Mouse (Mus musculus) heart, embryonic 10.5 days (tissue): ENCODE results near the gene Gm20388. TPM values are rescaled to one million over a fixed set of nuclear protein-coding genes. Genes with fewer than 3 reads are reported as not detected.

ENCODE experiments used
- DNase-seq: peaks from one replicate; pipeline ENCODE4 v3.0.0-alpha.2; 2017; ENCODE audit warnings: low spot score
- H3K27ac ChIP-seq: fragments of 300-500 bp; sonication (generic); 2 replicates; pipeline ENCODE4 v1.5.1; 2016; ENCODE audit warnings: mild to moderate bottlenecking
- H3K27me3 ChIP-seq: fragments of 300-500 bp; sonication (generic); 2 replicates; pipeline ENCODE4 v1.6.1; 2016; ENCODE audit warnings: mild to moderate bottlenecking; ENCODE audit not compliant: poor library complexity, insufficient read depth, severe bottlenecking
- H3K36me3 ChIP-seq: fragments of 300-500 bp; sonication (generic); 2 replicates; pipeline ENCODE4 v1.6.1; 2016; ENCODE audit warnings: mild to moderate bottlenecking, moderate library complexity
- H3K4me1 ChIP-seq: fragments of 300-500 bp; sonication (generic); 2 replicates; pipeline ENCODE4 v1.6.1; 2016; ENCODE audit warnings: mild to moderate bottlenecking
- H3K4me3 ChIP-seq: fragments of 300-500 bp; sonication (generic); 2 replicates; pipeline ENCODE4 v1.5.1; 2016; ENCODE audit warnings: mild to moderate bottlenecking, moderate library complexity
- H3K9me3 ChIP-seq: fragments of 300-500 bp; sonication (generic); 2 replicates; pipeline ENCODE4 v1.6.1; 2016; ENCODE audit warnings: mild to moderate bottlenecking, moderate library complexity
- WGBS: fragments of 180-500 bp; shearing (Covaris S2); methylation state at CpG from one replicate; pipeline ENCODE4 v1.1.7; 2016; 5-methylcytosine and 5-hydroxymethylcytosine counted together
- polyA plus RNA-seq: library from polyadenylated mRNA; unstranded; fragments of >200 nt; fragmentation: Nextera tagmentation; extraction: Ambion mirVana; gene quantifications from 2 replicates; pipeline ENCODE4 v1.2.1, GENCODE M21; 2016

Gm20388 gene
- polyA plus RNA-seq, 1 experiment from 2014 or later = 4.5 TPM

DNA sequence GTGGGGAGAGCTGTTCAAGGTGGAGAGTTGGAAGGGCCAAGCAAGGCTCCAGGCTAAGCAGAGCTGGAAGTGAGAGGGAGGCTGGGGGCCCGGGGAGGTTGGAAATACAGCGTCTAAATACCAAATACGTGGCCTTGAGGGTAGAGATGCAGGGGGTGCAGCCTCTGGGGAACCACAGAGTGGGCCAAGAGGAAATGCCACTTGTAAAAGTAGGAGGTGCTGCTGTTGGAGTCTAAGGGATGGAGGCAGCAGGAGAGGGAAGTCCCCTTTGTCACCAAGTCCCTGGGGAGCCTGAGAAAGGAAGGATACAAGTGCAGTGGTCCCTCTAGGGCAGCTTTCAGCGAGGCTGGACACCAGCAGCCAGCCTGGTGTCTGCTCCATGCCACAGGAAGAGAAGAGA, 615.9 kb downstream of the Gm20388 start:
- Histone ChIP-seq H3K4me1 (peaks cover 90% of the 10 kb centered on the region), H3K9me3 (no peaks in the 10 kb centered on the region), H3K27me3 (peaks cover 5% of the 10 kb centered on the region; the same call in 1 of the 2 replicates), H3K36me3 (peaks cover 4% of the 10 kb centered on the region; the same call in 1 of the 2 replicates), H3K27ac (peak overlapping the region; percentile 86), H3K4me3 (peak overlapping the region; percentile 10; the same call in 1 of the 2 replicates)
- no peak for DNase-seq
- 28% methylated on average over 4 of the region's 4 CpGs for WGBS

DNA sequence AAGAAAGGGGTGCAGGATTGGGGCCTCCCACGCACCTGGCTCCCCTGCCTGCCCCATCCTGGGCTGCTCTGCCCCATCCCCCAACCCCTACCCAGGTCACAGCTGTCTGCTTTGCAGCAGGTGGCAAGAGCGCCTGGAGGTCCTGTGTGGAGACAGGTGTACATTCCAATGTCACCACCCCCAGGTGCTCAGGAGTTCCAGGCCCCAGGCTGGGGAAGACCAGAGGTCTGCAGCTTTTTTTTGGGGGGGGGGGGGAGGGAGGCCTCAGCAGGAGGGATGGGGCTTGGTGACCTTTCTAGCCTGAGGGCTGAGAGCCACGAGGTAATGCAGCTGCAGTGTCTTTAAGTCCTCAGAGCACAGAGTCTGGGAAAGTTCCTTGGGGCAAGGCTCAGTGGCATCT, 617.7 kb downstream of the Gm20388 start:
- Histone ChIP-seq H3K4me1 (peaks cover 95% of the 10 kb centered on the region), H3K27me3 (peaks cover 3% of the 10 kb centered on the region; the same call in 1 of the 2 replicates), H3K9me3 (no peaks in the 10 kb centered on the region), H3K36me3 (no peaks in the 10 kb centered on the region), H3K27ac (peak overlapping the region; percentile 86), H3K4me3 (peak overlapping the region; percentile 15; the same call in 1 of the 2 replicates)
- no peak for DNase-seq
- 25% methylated on average over 3 of the region's 3 CpGs for WGBS

DNA sequence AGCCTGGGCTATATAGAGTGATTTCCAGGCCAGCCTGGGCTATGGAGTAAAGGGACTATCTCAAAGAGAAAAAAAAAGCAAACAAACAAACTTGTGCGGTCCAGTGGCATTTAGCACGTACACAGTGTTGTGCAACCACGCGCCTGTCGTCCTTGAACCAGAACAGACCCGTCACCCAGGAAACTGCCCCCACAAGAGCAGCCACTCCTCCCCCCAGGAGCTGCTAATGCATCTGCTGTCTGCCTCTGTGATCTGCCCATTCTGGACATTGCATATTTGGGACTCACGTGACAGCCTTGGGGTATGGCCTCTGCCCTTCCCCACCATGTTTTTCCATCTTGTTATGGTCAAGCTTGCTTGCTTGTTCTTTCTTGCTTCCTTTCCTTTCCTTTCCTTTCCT, 618.6 kb downstream of the Gm20388 start:
- peaks cover 95% of the 10 kb centered on the region for H3K4me1 ChIP-seq
- 61% methylated on average over 7 of the region's 7 CpGs for whole genome bisulfite sequencing
- no peaks in the 10 kb centered on the region for H3K36me3 ChIP-seq
- H3K4me3 ChIP-seq = no peak overlapping the region
- no peaks in the 10 kb centered on the region for H3K9me3 ChIP-seq
- no peak for DNase-seq
- peaks cover 8% of the 10 kb centered on the region; the same call in 1 of the 2 replicates for H3K27me3 ChIP-seq
- peak overlapping the region; percentile 86; the same call in 1 of the 2 replicates for H3K27ac ChIP-seq

- no peak for DNase-seq
- Histone ChIP-seq H3K36me3 (no peaks in the 10 kb centered on the region), H3K4me3 (0 out of 2 replicates have a peak overlapping the region, but pooled peaks have one; percentile 0), H3K27ac (peak overlapping the region; percentile 85), H3K4me1 (peaks cover 95% of the 10 kb centered on the region), H3K9me3 (no peaks in the 10 kb centered on the region), H3K27me3 (peaks cover 14% of the 10 kb centered on the region; the same call in 1 of the 2 replicates)
- WGBS = 43% methylated on average over 16 of the region's 16 CpGs
Observed at GRCm38 (mm10) chr8:120530954-120531656, 620.5 kb downstream of the Gm20388 start.

DNA sequence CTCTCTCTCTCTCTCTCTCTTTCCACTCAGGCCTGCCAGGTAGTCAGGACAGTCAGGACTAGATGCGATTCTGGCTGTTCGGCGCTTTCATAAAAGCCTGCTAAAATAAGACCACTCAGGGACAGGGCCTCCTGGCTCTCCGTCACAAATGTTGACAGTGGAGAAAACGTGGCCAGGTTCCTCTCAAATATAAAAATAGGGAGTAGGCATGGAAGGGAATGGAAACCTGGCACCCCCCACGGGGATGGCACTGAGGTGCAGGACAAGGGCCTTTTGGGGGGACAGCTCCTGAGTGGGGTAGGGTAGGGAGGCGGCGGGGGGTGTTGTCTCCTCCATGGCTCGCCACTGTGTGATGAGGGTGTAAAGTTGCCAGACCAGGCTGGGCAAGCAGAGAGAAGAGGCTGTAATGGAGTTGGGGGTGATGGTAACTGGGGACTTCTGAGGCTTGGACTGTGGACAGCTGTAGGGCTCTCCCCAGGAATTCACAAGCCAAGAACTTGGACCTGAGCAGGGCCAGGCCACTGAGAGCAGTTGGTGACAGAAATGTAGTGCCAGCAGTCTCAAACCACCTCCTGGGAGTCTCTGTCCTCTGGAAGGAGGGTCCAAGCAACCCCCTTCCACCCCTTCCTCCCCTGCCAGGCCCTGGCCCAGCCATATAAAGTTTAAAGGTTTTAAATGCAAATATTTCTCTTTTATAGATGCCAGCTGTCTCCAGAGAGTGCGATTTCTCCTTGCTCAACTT, 621.3 kb downstream of the Gm20388 start:
- no peaks in the 10 kb centered on the region for H3K36me3 ChIP-seq
- peaks cover 95% of the 10 kb centered on the region for H3K4me1 ChIP-seq
- H3K27me3 ChIP-seq = peaks cover 14% of the 10 kb centered on the region; the same call in 1 of the 2 replicates
- DNase-seq = no peak
- H3K9me3 ChIP-seq = no peaks in the 10 kb centered on the region
- 38% methylated on average over 10 of the region's 10 CpGs for whole genome bisulfite sequencing
- peak overlapping the region; percentile 85 for H3K27ac ChIP-seq
- H3K4me3 ChIP-seq = peak overlapping the region; percentile 0; the same call in 1 of the 2 replicates

DNA sequence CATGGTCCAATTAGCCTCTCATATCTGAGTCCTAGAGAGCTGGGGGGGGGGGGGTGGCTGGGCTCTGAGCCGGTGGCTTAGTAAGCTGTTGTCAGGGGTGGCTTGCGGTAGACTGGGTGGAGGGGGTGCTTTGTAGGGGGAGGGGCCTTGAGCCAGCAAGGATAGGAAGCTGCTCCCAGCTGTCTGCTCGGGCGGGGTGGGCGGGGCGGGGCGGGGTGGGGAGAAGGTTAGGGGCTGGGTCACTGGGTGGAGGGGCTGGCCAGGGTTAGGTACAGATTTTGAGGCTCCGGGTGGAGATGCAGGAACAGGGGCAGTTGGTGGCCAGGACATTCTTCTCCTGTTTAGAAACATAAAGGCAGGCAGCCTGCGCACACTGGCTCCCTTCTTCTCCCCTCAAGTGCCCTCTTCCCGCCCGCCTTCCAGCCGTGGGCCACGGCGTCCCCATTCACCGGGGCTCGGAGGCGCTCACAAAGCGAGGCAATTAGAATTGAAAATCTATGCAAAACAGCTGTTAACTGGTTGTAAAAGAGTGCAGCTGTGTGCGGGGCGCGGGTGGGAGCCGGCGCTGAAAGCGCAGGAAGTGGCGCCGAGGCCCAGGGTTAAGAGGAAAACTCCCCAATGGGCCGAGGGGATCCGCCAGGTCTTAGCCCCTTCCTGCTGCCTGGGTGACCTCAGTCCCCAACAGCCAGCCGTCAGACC, 622.0 kb downstream of the Gm20388 start:
- Histone ChIP-seq H3K36me3 (no peaks in the 10 kb centered on the region), H3K27me3 (peaks cover 14% of the 10 kb centered on the region; the same call in 1 of the 2 replicates), H3K4me3 (peak overlapping the region; percentile 41), H3K27ac (peak overlapping the region; percentile 85), H3K4me1 (peaks cover 95% of the 10 kb centered on the region), H3K9me3 (no peaks in the 10 kb centered on the region)
- no peak for DNase-seq
- 3% methylated on average over 29 of the region's 29 CpGs for WGBS

DNA sequence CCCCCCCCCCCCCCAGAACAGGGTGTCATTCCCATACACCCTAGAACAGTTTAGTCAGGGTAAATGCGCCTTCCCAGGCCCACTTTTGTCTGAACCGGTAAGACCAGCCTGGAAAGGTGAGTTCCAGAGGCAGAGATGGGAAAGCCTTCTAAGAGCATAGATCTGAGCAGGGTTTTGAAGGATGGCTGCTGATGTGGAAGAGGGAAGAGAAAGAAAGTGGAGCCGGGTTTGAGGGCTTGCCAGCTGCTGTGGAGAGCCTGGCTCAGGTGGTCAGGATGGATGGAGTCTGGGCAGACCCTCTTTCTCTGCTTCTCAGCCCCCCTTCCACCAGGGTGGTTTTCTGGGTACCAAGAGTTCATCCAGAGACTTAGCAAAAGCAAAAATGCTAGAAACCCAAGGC, 622.7 kb downstream of the Gm20388 start:
- Histone ChIP-seq H3K27me3 (peaks cover 14% of the 10 kb centered on the region; the same call in 1 of the 2 replicates), H3K27ac (peak overlapping the region; percentile 85), H3K9me3 (no peaks in the 10 kb centered on the region), H3K4me1 (peaks cover 95% of the 10 kb centered on the region), H3K4me3 (0 out of 2 replicates have a peak overlapping the region, but pooled peaks have one; percentile 41), H3K36me3 (no peaks in the 10 kb centered on the region)
- no peak for DNase-seq
- 34% methylated on average over 3 of the region's 3 CpGs for WGBS

DNA sequence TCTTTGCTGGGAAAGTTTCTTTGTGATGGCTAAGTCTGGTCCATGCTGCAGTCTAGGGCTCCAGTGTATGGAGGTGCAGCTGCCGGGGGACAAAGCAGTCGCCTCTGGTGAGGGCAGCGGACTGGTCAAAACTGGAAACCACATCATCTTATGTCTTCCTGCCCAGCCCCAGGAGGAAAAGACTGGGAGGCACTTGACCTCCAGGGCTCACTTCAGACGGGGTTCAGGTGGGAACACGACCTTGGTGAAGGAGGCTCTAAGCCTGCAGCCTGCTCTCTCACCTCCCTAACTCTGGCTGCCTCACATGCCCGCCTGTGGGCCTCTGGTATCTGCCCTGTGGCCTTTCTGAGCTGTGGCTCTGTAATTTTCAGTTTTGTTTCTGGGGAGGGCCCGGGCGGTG, 623.4 kb downstream of the Gm20388 start:
- no peaks in the 10 kb centered on the region for H3K36me3 ChIP-seq
- no peak for DNase-seq
- H3K27me3 ChIP-seq = peaks cover 14% of the 10 kb centered on the region; the same call in 1 of the 2 replicates
- no peak overlapping the region for H3K4me3 ChIP-seq
- 46% methylated on average over 8 of the region's 8 CpGs for WGBS
- H3K9me3 ChIP-seq = no peaks in the 10 kb centered on the region
- peaks cover 95% of the 10 kb centered on the region for H3K4me1 ChIP-seq
- peak overlapping the region; percentile 85; the same call in 1 of the 2 replicates for H3K27ac ChIP-seq

DNA sequence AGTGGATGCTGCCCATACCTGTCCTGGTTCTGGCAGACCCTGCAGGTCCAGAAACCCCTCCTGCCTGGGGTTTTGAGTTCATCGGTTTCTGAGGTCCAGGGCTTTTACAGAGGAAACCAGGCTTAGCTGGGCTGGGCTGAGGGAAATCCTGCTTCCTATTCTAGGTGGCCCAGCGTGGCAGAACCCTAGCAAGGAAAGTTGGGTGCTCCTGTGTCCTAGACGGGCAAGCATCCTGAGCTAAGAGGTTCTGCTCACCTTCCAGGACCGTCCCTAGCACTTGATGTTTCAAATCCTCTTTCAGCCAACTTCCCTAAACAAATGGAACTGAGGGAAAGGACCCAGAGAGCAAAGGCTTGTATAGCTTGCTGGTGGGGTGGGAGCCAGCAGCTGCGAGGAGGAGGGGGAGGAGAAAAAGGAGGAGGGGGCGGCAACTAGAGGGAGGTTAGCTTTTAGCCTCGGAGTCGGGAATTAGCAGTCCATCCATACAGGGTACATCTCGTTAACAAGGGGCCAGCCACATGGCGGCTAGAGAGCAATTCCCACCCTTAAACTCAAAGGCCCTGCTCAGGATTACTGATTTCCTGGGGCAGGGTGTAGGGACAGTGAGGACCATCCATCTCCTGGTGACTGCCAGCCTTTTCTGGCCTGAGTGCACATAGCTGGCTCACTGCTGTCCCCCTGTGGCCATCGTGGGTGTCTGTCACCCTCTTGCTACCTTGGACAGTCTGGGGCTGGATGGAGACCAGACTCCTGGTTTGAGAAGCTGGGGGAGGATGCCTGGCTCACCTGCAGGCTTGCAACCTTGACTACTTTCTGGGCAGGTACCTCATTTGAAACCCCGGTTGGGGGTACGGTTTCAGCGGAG, 624.1 kb downstream of the Gm20388 start:
- 14% methylated on average over 14 of the region's 14 CpGs for WGBS
- Histone ChIP-seq H3K27me3 (peaks cover 14% of the 10 kb centered on the region; the same call in 1 of the 2 replicates), H3K4me3 (peak overlapping the region; percentile 83; the same call in 1 of the 2 replicates), H3K27ac (peak overlapping the region; percentile 85; the same call in 1 of the 2 replicates), H3K9me3 (no peaks in the 10 kb centered on the region), H3K36me3 (no peaks in the 10 kb centered on the region), H3K4me1 (peaks cover 95% of the 10 kb centered on the region)
- peak; percentile 96 for DNase-seq

GRCm38 (mm10) chr8:120535452-120536305, 625.0 kb downstream of the Gm20388 start:
- H3K36me3 ChIP-seq = no peaks in the 10 kb centered on the region
- H3K27ac ChIP-seq = peak overlapping the region; percentile 97
- peaks cover 100% of the 10 kb centered on the region for H3K4me1 ChIP-seq
- no peak for DNase-seq
- no peaks in the 10 kb centered on the region for H3K9me3 ChIP-seq
- peaks cover 14% of the 10 kb centered on the region; the same call in 1 of the 2 replicates for H3K27me3 ChIP-seq
- under 1% methylated on average over 79 of the region's 79 CpGs for WGBS
- peak overlapping the region; percentile 83 for H3K4me3 ChIP-seq
